ENCODE assay signal across 11 mouse cellular contexts in the genomic region with DNA sequence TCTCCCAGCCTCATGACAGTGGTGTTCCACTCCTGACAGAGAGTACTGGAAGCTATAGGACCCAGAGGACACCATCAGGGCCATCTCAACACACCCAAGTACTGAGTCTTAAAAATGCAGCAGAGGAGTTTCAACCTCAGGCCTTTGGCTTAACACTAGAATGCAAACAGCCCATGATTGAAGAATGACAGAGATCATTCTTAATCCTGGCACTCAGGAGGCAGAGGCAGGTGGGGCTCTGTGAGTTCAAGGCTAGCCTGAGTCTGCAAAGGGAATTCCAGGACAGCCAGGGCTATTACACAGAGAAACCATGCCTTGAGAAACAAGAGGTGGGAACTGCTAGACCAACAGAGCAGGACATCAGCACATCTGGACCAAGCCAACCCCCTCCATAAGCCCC. TPM values are rescaled to one million over a fixed set of nuclear protein-coding genes. Genes with fewer than 3 reads are reported as not detected.
A peak's percentile ranks its signal among the peaks of the same experiment; 100 is the strongest.
DNase-seq lines count a peak whose midpoint lies in the region; ATAC-seq lines count a peak whose summit lies in the region.
"Had no signal": no experiment of that assay in that cellular context is flagged by ENCODE, and none has a peak within 500 bp of the region (broad histone marks: within the 10 kb centered on the region; RNA-seq: fewer than 3 reads in every experiment).

No protein-coding gene starts in this region.

- peak overlapping the region; percentile 71 for H3K27ac ChIP-seq in hindbrain, embryonic 10.5 days
- no peak overlapping the region for H3K27ac ChIP-seq in hindbrain, embryonic 12.5 days
- H3K27ac ChIP-seq in midbrain, embryonic 10.5 days (replicated peaks): peak overlapping the region; percentile 68
- H3K27ac ChIP-seq in midbrain, embryonic 11.5 days (ENCODE audit: low read depth, low read length): no peak overlapping the region
- H3K27ac ChIP-seq in hindbrain, embryonic 16.5 days (ENCODE audit: low read depth, low read length): peak overlapping the region; percentile 71; the same call in 1 of the 2 replicates
- peak overlapping the region; percentile 26 for H3K27ac ChIP-seq in stomach, embryonic 15.5 days
- H3K27ac ChIP-seq: neural tube, embryonic 12.5 days had no signal

- H3K9me3 ChIP-seq in hindbrain, embryonic 10.5 days: no peaks in the 10 kb centered on the region
- H3K9me3 ChIP-seq in hindbrain, embryonic 12.5 days (replicated peaks): no peaks in the 10 kb centered on the region
- peaks cover 7% of the 10 kb centered on the region; the same call in 1 of the 2 replicates for H3K9me3 ChIP-seq in midbrain, embryonic 10.5 days (replicated peaks)
- H3K9me3 ChIP-seq in midbrain, embryonic 11.5 days (ENCODE audit: control insufficient read depth, low read length): no peaks in the 10 kb centered on the region
- H3K9me3 ChIP-seq in hindbrain, embryonic 16.5 days (ENCODE audit: control insufficient read depth, low read length): no peaks in the 10 kb centered on the region
- H3K9me3 ChIP-seq in stomach, embryonic 15.5 days: no peaks in the 10 kb centered on the region
- H3K9me3 ChIP-seq: neural tube, embryonic 12.5 days had no signal

- ATAC-seq in hindbrain, embryonic 12.5 days (ENCODE audit: low FRiP score): no peak
- no peak for ATAC-seq in midbrain, embryonic 11.5 days (ENCODE audit: low FRiP score)
- ATAC-seq in hindbrain, embryonic 16.5 days: no peak
- no peak for ATAC-seq in stomach, embryonic 15.5 days (ENCODE audit: insufficient read depth, low FRiP score, low read depth)
- ATAC-seq in erythroid progenitor cell, adult 5-6 weeks (replicated peaks; ENCODE audit: low FRiP score, poor library complexity, severe bottlenecking): no peak

- H3K27me3 ChIP-seq in hindbrain, embryonic 10.5 days (ENCODE audit: insufficient read depth, poor library complexity, severe bottlenecking): peaks cover 6% of the 10 kb centered on the region; the same call in 1 of the 2 replicates
- no peaks in the 10 kb centered on the region for H3K27me3 ChIP-seq in hindbrain, embryonic 12.5 days
- peaks cover 5% of the 10 kb centered on the region; the same call in 1 of the 2 replicates for H3K27me3 ChIP-seq in midbrain, embryonic 10.5 days (ENCODE audit: low read depth, poor library complexity, severe bottlenecking)
- H3K27me3 ChIP-seq in midbrain, embryonic 11.5 days (ENCODE audit: control insufficient read depth, insufficient read depth, low read length): no peaks in the 10 kb centered on the region
- no peaks in the 10 kb centered on the region for H3K27me3 ChIP-seq in hindbrain, embryonic 16.5 days (replicated peaks; ENCODE audit: control insufficient read depth, insufficient read depth, low read length)
- no peaks in the 10 kb centered on the region for H3K27me3 ChIP-seq in stomach, embryonic 15.5 days (replicated peaks)

- H3K9ac ChIP-seq in hindbrain, embryonic 12.5 days: no peak overlapping the region
- no peak overlapping the region for H3K9ac ChIP-seq in midbrain, embryonic 11.5 days (ENCODE audit: low read length)
- H3K9ac ChIP-seq in hindbrain, embryonic 16.5 days (ENCODE audit: low read depth, low read length): peak overlapping the region; percentile 11; the same call in 1 of the 2 replicates
- H3K9ac ChIP-seq in stomach, embryonic 15.5 days: no peak overlapping the region
- H3K9ac ChIP-seq: neural tube, embryonic 12.5 days had no signal

- peaks cover 37% of the 10 kb centered on the region for H3K4me1 ChIP-seq in hindbrain, embryonic 10.5 days (replicated peaks)
- peaks cover 20% of the 10 kb centered on the region for H3K4me1 ChIP-seq in hindbrain, embryonic 12.5 days
- H3K4me1 ChIP-seq in midbrain, embryonic 10.5 days: peaks cover 45% of the 10 kb centered on the region
- H3K4me1 ChIP-seq in midbrain, embryonic 11.5 days (ENCODE audit: control insufficient read depth, insufficient read depth, low read length): peaks cover 20% of the 10 kb centered on the region
- peaks cover 16% of the 10 kb centered on the region for H3K4me1 ChIP-seq in hindbrain, embryonic 16.5 days (ENCODE audit: control insufficient read depth, insufficient read depth, low read depth, low read length)
- peaks cover 6% of the 10 kb centered on the region; the same call in 1 of the 2 replicates for H3K4me1 ChIP-seq in stomach, embryonic 15.5 days

- no peak overlapping the region for H3K4me2 ChIP-seq in hindbrain, embryonic 12.5 days (replicated peaks)
- no peak overlapping the region for H3K4me2 ChIP-seq in midbrain, embryonic 11.5 days
- no peak overlapping the region for H3K4me2 ChIP-seq in hindbrain, embryonic 16.5 days (ENCODE audit: low read length)
- H3K4me2 ChIP-seq in stomach, embryonic 15.5 days: no peak overlapping the region
- H3K4me2 ChIP-seq: neural tube, embryonic 12.5 days had no signal

- DNase-seq in hindbrain, embryonic 10.5 days (ENCODE audit: low spot score): no peak
- DNase-seq in midbrain, embryonic 10.5 days (ENCODE audit: low spot score): no peak
- no peak for DNase-seq in midbrain, embryonic 11.5 days (ENCODE audit: low spot score, missing footprints)
- DNase-seq in frontal cortex, postnatal 14 days (ENCODE audit: low spot score in 2 of 2): no peak

- H3K36me3 ChIP-seq in hindbrain, embryonic 10.5 days: no peaks in the 10 kb centered on the region
- H3K36me3 ChIP-seq in hindbrain, embryonic 12.5 days: no peaks in the 10 kb centered on the region
- no peaks in the 10 kb centered on the region for H3K36me3 ChIP-seq in midbrain, embryonic 10.5 days
- no peaks in the 10 kb centered on the region for H3K36me3 ChIP-seq in midbrain, embryonic 11.5 days (ENCODE audit: control insufficient read depth, insufficient read depth, low read length)
- no peaks in the 10 kb centered on the region for H3K36me3 ChIP-seq in hindbrain, embryonic 16.5 days (ENCODE audit: control insufficient read depth, insufficient read depth, low read length)
- no peaks in the 10 kb centered on the region for H3K36me3 ChIP-seq in stomach, embryonic 15.5 days
- H3K36me3 ChIP-seq: neural tube, embryonic 12.5 days had no signal

- H3K4me3 ChIP-seq in hindbrain, embryonic 10.5 days: no peak overlapping the region
- no peak overlapping the region for H3K4me3 ChIP-seq in hindbrain, embryonic 12.5 days
- H3K4me3 ChIP-seq in midbrain, embryonic 10.5 days: no peak overlapping the region
- H3K4me3 ChIP-seq in midbrain, embryonic 11.5 days (ENCODE audit: low read depth, low read length): no peak overlapping the region
- no peak overlapping the region for H3K4me3 ChIP-seq in hindbrain, embryonic 16.5 days (ENCODE audit: low read length)
- no peak overlapping the region for H3K4me3 ChIP-seq in stomach, embryonic 15.5 days (replicated peaks)
- H3K4me3 ChIP-seq: neural tube, embryonic 12.5 days had no signal

RNA-seq across cellular contexts. Expression of a gene that starts 35.6 kb away (rescaled TPM):
- polyA plus RNA-seq in hindbrain, embryonic 10.5 days (2016; fragmentation: Nextera tagmentation; extraction: Ambion mirVana): not detected in 2 replicates
- not detected in 2 replicates for polyA plus RNA-seq in hindbrain, embryonic 12.5 days (2016; fragmentation: Nextera tagmentation; extraction: Ambion mirVana)
- polyA plus RNA-seq in midbrain, embryonic 10.5 days (2016; fragmentation: Nextera tagmentation; extraction: Ambion mirVana): not detected in 2 replicates
- polyA plus RNA-seq in midbrain, embryonic 11.5 days (2014; fragmentation: Nextera tagmentation; extraction: Ambion mirVana): not detected in 2 replicates
- polyA plus RNA-seq in hindbrain, embryonic 16.5 days (2015; fragmentation: Nextera tagmentation; extraction: Ambion mirVana): not detected in 2 replicates
- polyA plus RNA-seq in stomach, embryonic 15.5 days (2015; fragmentation: Nextera tagmentation; extraction: Ambion mirVana): 0.08 TPM in 1 of 2 replicates, not detected in the other
- total RNA-seq in erythroid progenitor cell, adult 5-6 weeks (2015; ENCODE audit: low replicate concordance): not detected in 2 replicates
- total RNA-seq in erythroid progenitor cell, adult 5-6 weeks (2017; ENCODE audit: low replicate concordance): not detected in 2 replicates
- total RNA-seq: left cerebral cortex, adult 18-20 months had no signal
- polyA plus RNA-seq: inflammation-experienced regulatory T-cells, adult 6 months; neural tube, embryonic 12.5 days had no signal

RNA-seq across cellular contexts. Expression of a gene that starts 43.6 kb away (rescaled TPM):
- polyA plus RNA-seq in hindbrain, embryonic 10.5 days (2016; fragmentation: Nextera tagmentation; extraction: Ambion mirVana): 14.7 and 14.8 TPM in 2 replicates
- polyA plus RNA-seq in hindbrain, embryonic 12.5 days (2016; fragmentation: Nextera tagmentation; extraction: Ambion mirVana): 15.8 and 17.0 TPM in 2 replicates
- polyA plus RNA-seq in midbrain, embryonic 10.5 days (2016; fragmentation: Nextera tagmentation; extraction: Ambion mirVana): 14.4 and 16.0 TPM in 2 replicates
- polyA plus RNA-seq in midbrain, embryonic 11.5 days (2014; fragmentation: Nextera tagmentation; extraction: Ambion mirVana): 12.2 and 12.5 TPM in 2 replicates
- polyA plus RNA-seq in hindbrain, embryonic 16.5 days (2015; fragmentation: Nextera tagmentation; extraction: Ambion mirVana): 10.0 and 13.0 TPM in 2 replicates
- polyA plus RNA-seq in stomach, embryonic 15.5 days (2015; fragmentation: Nextera tagmentation; extraction: Ambion mirVana): 7.1 and 9.0 TPM in 2 replicates
- total RNA-seq in erythroid progenitor cell, adult 5-6 weeks (2015; ENCODE audit: low replicate concordance): not detected in 2 replicates
- total RNA-seq in erythroid progenitor cell, adult 5-6 weeks (2017; ENCODE audit: low replicate concordance): not detected in 2 replicates

Comparison
In these comparisons a context has a peak if more than half of its experiments do, and no peak if none do; other contexts are left out.
1. H3K27ac ChIP-seq: peak in hindbrain, embryonic 10.5 days (single experiment), midbrain, embryonic 10.5 days (single experiment), hindbrain, embryonic 16.5 days (single experiment) and stomach, embryonic 15.5 days (single experiment); none in hindbrain, embryonic 12.5 days (single experiment) and midbrain, embryonic 11.5 days (single experiment).